Mouse (Mus musculus) lung, postnatal 0 days (tissue): ENCODE results near the gene Rnd3.

ENCODE experiments used
- CTCF ChIP-seq: IDR thresholded peaks from 2 replicates; pipeline ENCODE4 v1.5.1; 2016; ENCODE audit warnings: antibody characterized with exemption, mild to moderate bottlenecking
- EP300 ChIP-seq: IDR thresholded peaks from 2 replicates; pipeline ENCODE4 v1.6.1; 2016; ENCODE audit warnings: antibody characterized with exemption, mild to moderate bottlenecking, control low read depth

- TF ChIP-seq CTCF: no peak
- TF ChIP-seq EP300: no peak
These were observed 40.3 kb downstream of the Rnd3 start for GRCm38 (mm10) chr2:51108631-51109030.
